Mouse (Mus musculus) brown adipose tissue, adult 24 weeks (tissue): Measurements from ENCODE around the gene Vwa5b2. TPM values are rescaled to one million over a fixed set of nuclear protein-coding genes. Genes with fewer than 3 reads are reported as not detected.

ENCODE experiments used
- H3K27ac ChIP-seq: fragments of 200-500 bp; replicated peaks from 2 replicates; pipeline ENCODE4 v1.5.1; 2012; ENCODE audit warnings: low read depth, mild to moderate bottlenecking, low read length
- H3K4me1 ChIP-seq: fragments of 200-500 bp; 2 replicates; pipeline ENCODE4 v1.6.1; 2012; ENCODE audit warnings: low read length, mixed read lengths; ENCODE audit not compliant: control insufficient read depth, insufficient read depth, insufficient read length
- H3K4me3 ChIP-seq: fragments of 200-500 bp; 2 replicates; pipeline ENCODE4 v1.5.1; 2012; ENCODE audit warnings: low read depth, mild to moderate bottlenecking, low read length, moderate library complexity; ENCODE audit not compliant: insufficient read depth
- polyA plus RNA-seq: library from polyadenylated mRNA; stranded (reverse); fragments of >200 nt; gene quantifications from 2 replicates; pipeline ENCODE4 v1.2.4, GENCODE M21; 2012; ENCODE audit not compliant: missing spikeins, insufficient read depth, insufficient read length

The Vwa5b2 gene
- polyA plus RNA-seq = not detected in 2 replicates

DNA sequence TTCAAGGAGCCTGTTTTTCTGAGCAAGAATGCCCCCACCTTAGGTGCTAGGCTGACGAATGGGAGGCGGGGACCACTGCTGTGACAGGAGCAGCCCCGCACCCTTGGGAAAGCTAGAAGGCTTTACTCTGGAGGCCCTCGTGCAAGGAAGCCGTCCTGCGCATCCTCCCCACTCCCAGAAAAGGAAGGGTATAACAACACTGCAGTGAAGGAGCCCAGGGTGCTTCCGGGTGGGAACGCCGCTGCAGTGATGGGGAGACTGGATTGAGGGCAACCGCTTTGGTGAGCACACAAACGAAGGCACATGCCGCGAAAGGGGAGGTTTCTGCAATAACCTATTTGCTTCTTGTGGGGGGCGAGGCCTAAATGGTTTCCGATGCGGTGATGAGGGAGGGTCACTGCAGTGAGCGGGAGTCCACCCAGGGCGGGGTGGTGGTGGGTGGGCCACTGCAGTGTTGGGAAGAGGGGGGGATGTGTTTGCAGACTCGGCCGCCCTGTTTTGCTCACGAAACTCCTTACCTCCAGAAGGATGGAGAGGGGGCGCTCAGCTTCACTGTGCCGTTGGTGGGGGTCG lies at the start of gene Vwa5b2:
TSS of gene Vwa5b2 (plus strand) at position 106 of the 573 bp plus-strand sequence.
- no peak within 1 kb of the TSS for H3K27ac ChIP-seq
- H3K4me1 ChIP-seq = peaks cover 2% of the 10 kb centered on the region; the same call in 1 of the 2 replicates
- H3K4me3 ChIP-seq = peak within 1 kb of the TSS; percentile 39

GRCm38 (mm10) chr16:20539649-20540048 lies 49.6 kb upstream of the Vwa5b2 start:
- Histone ChIP-seq H3K4me3 (no peak overlapping the region), H3K27ac (no peak overlapping the region), H3K4me1 (peaks cover 15% of the 10 kb centered on the region)

- Histone ChIP-seq H3K27ac (no peak overlapping the region), H3K4me3 (no peak overlapping the region), H3K4me1 (peaks cover 15% of the 10 kb centered on the region)
Measured at GRCm38 (mm10) chr16:20540438-20540837, 48.8 kb upstream of the Vwa5b2 start.

DNA sequence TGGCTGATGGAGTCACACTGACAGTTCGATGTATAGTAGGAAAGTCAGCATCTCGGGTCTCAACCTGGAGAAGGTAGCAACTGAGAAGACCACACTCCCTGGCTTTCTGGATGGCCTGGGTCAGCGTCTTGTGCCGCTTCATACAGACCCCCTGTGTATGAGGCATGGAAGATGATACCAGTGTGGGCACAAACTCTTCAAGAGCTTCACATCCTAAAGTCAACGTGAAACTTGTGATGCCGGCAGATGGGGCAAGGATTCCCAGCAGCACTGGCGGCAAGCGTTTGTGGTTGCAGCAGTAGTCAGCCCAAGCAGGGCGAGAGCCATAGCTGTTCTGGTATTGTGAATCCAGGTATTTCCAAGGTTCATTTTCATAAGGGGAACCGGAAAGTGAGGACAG lies 43.6 kb upstream of the Vwa5b2 start:
- Histone ChIP-seq H3K27ac (no peak overlapping the region), H3K4me3 (no peak overlapping the region), H3K4me1 (peaks cover 3% of the 10 kb centered on the region; the same call in 1 of the 2 replicates)

GRCm38 (mm10) chr16:20547423-20547822 lies 41.8 kb upstream of the Vwa5b2 start:
- H3K4me3 ChIP-seq = peak overlapping the region; percentile 77; the same call in 1 of the 2 replicates

GRCm38 (mm10) chr16:20548096-20548948 lies 40.9 kb upstream of the Vwa5b2 start, which contains the start of gene Abcf3:
Gene Abcf3, plus strand, starts transcription at chr16:20548577.
- H3K4me1 ChIP-seq = peaks cover 3% of the 10 kb centered on the region; the same call in 1 of the 2 replicates
- H3K27ac ChIP-seq = peak within 1 kb of the TSS; percentile 72
- H3K4me3 ChIP-seq = peak within 1 kb of the TSS; percentile 81

More at GRCm38 (mm10) chr16:20547423-20547822, 41.8 kb upstream of the Vwa5b2 start:
- Histone ChIP-seq H3K27ac (peak overlapping the region; percentile 15; the same call in 1 of the 2 replicates), H3K4me1 (peaks cover 3% of the 10 kb centered on the region; the same call in 1 of the 2 replicates)

DNA sequence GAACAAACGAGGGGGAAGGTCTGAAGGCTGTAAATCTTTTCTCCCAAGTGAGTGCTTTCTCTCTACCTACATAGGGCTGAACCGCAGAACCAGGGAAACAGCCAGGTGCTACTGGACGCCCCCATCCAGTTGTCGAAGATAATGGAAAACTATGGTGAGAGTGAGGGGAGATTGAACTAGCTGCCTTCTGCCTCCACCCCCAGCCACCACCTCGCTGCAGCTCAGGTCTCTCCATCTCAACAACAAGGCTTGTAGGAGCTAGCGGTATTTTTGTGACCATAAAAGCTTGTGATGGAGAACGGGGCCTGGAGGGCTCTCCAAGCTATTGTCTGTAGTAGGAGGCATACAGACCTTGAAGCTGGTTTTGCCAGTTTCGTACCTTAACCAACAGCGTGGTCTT lies 40.1 kb upstream of the Vwa5b2 start:
- Histone ChIP-seq H3K4me3 (peak overlapping the region; percentile 81), H3K4me1 (peaks cover 3% of the 10 kb centered on the region; the same call in 1 of the 2 replicates), H3K27ac (peak overlapping the region; percentile 72; the same call in 1 of the 2 replicates)

DNA sequence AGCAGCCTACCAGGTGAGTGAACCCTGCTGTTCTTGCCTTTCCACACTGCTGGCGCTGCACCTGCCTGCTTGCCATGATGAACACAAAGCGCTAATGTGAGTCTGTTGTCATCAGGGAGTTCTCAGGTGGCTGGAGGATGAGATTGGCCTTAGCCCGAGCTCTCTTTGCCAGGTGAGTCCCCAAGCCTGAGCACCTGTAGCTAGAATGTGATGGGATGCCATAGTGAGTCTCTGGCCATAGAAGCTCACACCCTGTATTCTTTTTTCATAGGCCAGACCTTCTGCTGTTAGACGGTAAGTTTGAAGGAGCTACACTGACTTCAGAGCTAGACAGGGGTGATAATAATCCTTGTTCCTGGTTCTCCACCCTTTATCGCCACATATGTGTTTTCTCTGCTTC lies 37.6 kb upstream of the Vwa5b2 start:
- Histone ChIP-seq H3K4me1 (peaks cover 3% of the 10 kb centered on the region; the same call in 1 of the 2 replicates), H3K4me3 (no peak overlapping the region), H3K27ac (no peak overlapping the region)

- H3K27ac ChIP-seq = no peak overlapping the region
- H3K4me3 ChIP-seq = no peak overlapping the region
- peaks cover 3% of the 10 kb centered on the region; the same call in 1 of the 2 replicates for H3K4me1 ChIP-seq
Measured at GRCm38 (mm10) chr16:20552594-20552993, 36.7 kb upstream of the Vwa5b2 start.

DNA sequence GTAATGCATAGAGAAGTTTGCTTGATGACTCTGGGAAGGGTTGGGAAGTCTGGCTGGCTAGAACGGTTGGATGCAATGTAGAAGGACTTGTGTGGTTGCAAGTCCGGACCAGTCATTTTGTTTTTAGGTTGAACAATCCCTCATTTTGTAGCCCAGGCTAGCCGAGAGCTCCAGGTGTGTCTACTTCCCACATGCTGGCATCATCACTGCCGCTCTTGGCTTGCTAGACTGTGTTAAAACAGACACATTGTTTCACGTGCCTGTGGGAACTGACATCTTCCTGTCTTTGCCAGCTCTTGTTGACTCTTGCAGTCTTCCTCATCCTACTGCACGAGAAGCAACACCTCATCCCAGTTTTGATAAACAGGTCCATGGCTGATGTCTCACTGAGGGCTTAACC lies 34.3 kb upstream of the Vwa5b2 start:
- H3K27ac ChIP-seq = no peak overlapping the region
- H3K4me1 ChIP-seq = no peaks in the 10 kb centered on the region
- no peak overlapping the region for H3K4me3 ChIP-seq

GRCm38 (mm10) chr16:20557381-20557780 lies 31.9 kb upstream of the Vwa5b2 start:
- Histone ChIP-seq H3K4me1 (no peaks in the 10 kb centered on the region), H3K4me3 (no peak overlapping the region), H3K27ac (no peak overlapping the region)

DNA sequence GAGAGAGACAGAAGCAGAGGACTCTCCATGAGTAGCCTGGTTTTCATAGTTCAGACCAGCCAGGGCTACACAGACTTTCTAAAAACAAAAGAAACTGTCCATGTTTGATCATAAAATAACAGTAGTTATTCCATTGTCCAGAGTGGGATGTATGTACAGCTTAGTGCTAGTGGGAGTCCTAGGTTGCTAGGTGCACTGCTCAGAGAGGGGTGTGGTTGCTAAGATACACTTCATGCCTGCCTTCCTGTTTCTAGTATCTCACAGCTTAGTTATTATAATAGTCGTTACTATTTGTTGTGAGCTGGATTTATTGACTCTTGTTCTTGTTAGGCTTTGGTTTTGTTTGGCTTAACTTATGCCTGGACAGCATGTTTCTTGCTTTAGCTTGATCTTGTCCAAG lies 24.2 kb upstream of the Vwa5b2 start:
- Histone ChIP-seq H3K4me1 (no peaks in the 10 kb centered on the region), H3K27ac (no peak overlapping the region), H3K4me3 (no peak overlapping the region)

GRCm38 (mm10) chr16:20589939-20590679 lies 838 bp downstream of the Vwa5b2 start:
- Histone ChIP-seq H3K27ac (no peak overlapping the region), H3K4me1 (peaks cover 2% of the 10 kb centered on the region; the same call in 1 of the 2 replicates), H3K4me3 (peak overlapping the region; percentile 39)

DNA sequence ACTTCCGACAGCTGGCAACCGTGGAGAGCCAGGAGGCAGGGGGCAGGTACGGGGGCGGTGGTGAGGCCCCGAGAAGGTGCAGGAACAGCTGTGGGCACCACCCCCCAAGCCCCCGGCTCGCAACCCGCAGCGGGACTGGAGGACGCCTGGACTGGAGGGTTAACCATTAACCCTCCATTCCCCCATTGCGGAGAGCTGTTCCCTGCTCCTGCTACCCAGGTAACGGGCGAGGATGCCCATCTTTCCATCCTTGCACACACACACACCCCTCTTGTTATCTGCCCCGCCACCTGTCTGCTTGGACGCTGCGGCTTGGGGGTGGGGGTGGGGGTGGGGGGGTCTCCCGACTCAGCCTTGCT lies 1.4 kb downstream of the Vwa5b2 start:
- H3K27ac ChIP-seq = no peak overlapping the region
- no peak overlapping the region for H3K4me3 ChIP-seq

More for the DNA sequence above, 1.4 kb downstream of the Vwa5b2 start:
- H3K4me1 ChIP-seq = peaks cover 2% of the 10 kb centered on the region; the same call in 1 of the 2 replicates
